Mouse (Mus musculus): ENCODE data around the gene Fn3k. TPM values are rescaled to one million over a fixed set of nuclear protein-coding genes. Genes with fewer than 3 reads are reported as not detected.
A peak's percentile ranks its signal among the peaks of the same experiment; 100 is the strongest.

Gene Fn3k
- total RNA-seq, 4 experiments from 2014 or later, result 5.6 to 8.9 (median 6.3) TPM

GRCm38 (mm10) chr11:121451753-121452635 is 17.3 kb downstream of the Fn3k start, which contains the start of gene Tbcd:
Gene Tbcd, plus strand, starts transcription at chr11:121451949.
- peak; percentile 95 for DNase-seq

DNA sequence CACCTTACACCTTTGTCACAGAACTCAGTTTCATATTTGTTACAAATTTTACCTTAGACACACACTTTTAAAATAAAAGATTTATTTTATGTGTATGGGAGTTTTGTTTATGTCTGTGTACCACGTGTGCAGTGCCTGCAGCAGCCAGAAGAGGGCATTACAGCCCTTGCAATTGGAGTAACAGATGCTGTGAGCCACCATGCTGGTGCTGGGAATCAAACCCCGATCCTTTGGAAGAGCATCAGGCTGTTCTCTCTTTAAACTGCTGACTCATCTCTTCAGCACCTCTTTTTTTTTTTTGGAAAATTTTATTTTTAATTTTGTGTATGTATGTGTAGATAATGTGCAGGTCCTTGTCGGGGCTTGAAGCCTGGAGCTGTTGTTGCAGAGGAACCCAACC is 23.2 kb downstream of the Fn3k start:
- no peak for DNase-seq

DNA sequence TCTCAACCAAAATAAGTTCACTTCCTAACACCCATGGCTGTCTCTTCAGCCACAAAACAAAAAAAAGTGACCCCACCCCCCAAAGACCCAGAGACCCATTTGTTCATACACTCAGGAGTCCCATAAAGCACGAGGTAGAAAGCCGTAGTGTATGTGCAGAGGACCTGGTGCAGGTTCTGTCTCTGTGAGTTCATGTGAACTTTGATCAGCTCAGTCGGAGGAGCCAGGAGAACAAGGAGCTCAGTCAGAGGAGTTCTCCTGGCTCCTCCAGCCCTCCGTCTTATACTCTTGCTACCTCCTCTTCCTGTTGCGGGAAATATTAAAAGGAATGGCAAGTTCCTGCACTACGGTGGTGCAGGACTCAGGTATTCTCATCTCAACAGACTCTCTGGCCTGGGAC is 32.7 kb downstream of the Fn3k start:
- DNase-seq, result no peak

- no peak for DNase-seq
Measured at GRCm38 (mm10) chr11:121474831-121475230, 40.1 kb downstream of the Fn3k start.

DNA sequence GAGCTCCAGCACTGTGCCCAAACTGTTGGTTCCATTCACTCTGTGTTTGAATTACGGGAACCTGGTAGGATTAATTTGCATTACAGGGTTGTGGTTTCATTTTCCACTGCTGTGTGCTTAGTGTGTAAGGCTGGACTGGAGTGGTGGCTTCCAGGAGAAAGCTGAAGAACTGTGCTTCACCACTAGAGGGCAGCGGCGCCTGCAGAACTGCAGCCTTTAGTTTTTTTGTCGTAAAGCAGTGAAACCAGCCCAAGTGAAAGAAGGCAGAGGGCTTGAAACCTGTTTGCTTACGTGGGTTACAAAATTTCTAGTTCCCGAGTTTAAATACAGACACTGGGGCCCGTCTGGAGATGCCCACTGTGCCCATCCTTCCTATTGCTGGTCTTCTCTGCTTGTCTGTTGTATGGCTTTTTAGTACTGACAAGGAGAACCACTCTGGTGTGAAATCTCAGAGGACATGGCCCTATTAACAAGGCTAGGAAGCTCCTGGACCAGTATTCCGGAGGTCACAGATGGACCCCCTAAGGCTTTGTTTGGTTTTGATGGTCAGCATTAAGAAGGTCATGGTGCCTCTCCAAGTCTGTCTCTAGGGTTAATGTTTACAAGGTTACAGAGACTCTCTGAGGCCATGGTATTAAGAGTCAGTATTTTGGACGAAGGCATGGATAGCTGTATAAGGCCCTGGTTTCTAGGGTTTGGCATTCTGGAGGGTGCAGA is 41.1 kb downstream of the Fn3k start:
- peak; percentile 53 for DNase-seq

- DNase-seq, result no peak
Measured at GRCm38 (mm10) chr11:121479476-121480203, 44.9 kb downstream of the Fn3k start.

GRCm38 (mm10) chr11:121481129-121481528 is 46.4 kb downstream of the Fn3k start:
- DNase-seq, result no peak

- DNase-seq, result no peak
Measured at GRCm38 (mm10) chr11:121485882-121486281, 51.2 kb downstream of the Fn3k start.

DNA sequence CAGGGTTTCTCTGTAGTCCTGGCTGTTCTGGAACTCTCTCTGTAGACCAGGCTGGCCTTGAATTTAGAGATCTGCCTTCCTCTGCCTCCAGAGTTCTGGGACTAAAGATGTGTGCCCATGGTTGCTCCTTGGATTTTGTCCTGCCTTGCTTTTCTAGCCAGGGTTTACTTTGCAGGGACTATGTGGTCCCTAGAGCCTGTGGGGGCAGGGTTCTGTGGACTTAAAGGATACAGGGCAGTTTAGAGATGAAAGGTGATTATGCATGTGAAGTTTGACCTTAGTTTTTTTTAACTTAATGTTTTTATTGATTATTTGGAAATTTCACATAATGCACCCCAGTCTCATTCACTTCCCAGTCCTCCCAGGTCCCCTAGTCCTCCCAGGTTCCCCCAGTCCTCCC is 55.9 kb downstream of the Fn3k start:
- no peak for DNase-seq

Small RNA genes lying within 50 kb of the gene (microRNA-seq; reads per million reads assigned to microRNA genes)
- 0.18 to 0.50 reads per million in 2 experiments for gene Mir7236

Other genes starting within 250 kb of the Fn3k start
- 10 to 100 TPM; 12.5 to 24.4 (median 17.6) TPM for gene Hexdc, start 230.5 kb upstream of the Fn3k start, total RNA-seq (2022)
- gene Ogfod3, start 230.2 kb upstream of the Fn3k start, total RNA-seq (2022), result 10 to 100 TPM; 26.0 to 29.3 (median 27.9) TPM
- 10 to 100 TPM; 24.8 to 31.1 (median 29.1) TPM for gene Cybc1, start 205.6 kb upstream of the Fn3k start, total RNA-seq (2022)
- 10 to 100 TPM; 20.4 to 24.7 (median 23.1) TPM for gene Narf, start 197.7 kb upstream of the Fn3k start, total RNA-seq (2022)
- 10 to 100 TPM; 32.8 to 44.0 (median 41.8) TPM for gene Foxk2, start 174.9 kb upstream of the Fn3k start, total RNA-seq (2022)
- gene Wdr45b, start 80.5 kb upstream of the Fn3k start, total RNA-seq (2022), result 10 to 100 TPM; 53.6 to 63.4 (median 58.4) TPM
- 1 to 10 TPM; 7.6 to 9.6 (median 8.6) TPM for gene Rab40b, start 46.7 kb upstream of the Fn3k start, total RNA-seq (2022)
- gene Fn3krp, start 13.5 kb upstream of the Fn3k start, total RNA-seq (2022), result 10 to 100 TPM; 19.1 to 27.6 (median 21.9) TPM
- 10 to 100 TPM; 44.5 to 48.1 (median 46.8) TPM for gene Tbcd, start 17.0 kb downstream of the Fn3k start, total RNA-seq (2022)
- gene Zfp750, start 84.4 kb downstream of the Fn3k start, total RNA-seq (2022), result under 1 TPM in 2 of 4 experiments, not detected in 2; 0.59 to 0.73 TPM
- 10 to 100 TPM; 11.4 to 16.4 (median 14.5) TPM for gene B3gntl1, start 238.2 kb downstream of the Fn3k start, total RNA-seq (2022)

Measured in adrenal gland, adult 8-10 months (tissue).